In the genomic region with DNA sequence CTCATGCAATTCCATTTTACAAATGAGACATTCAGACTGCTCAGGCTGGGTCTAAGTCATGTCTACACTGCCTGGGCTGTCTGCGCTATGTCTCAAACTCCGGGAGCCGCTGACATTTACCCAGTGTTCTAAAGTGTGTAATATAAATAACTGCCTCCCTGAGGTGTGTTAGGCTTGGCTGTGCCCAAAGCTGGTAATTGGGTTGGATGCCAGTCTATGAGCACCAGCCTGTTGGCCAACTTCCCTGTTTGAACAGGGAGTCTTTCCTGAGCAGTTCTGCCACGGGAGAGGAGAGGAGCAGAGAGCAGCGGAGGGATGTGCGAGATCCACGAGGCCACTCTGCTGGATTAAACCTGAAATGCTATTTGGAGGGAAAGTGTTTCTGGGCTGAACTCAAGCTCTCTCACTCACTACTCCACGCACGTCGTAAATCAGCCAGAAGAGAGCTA, we compare ENCODE assay signal across 8 mouse cellular contexts.
DNase-seq lines count a peak whose midpoint lies in the region; ATAC-seq lines count a peak whose summit lies in the region.

No protein-coding gene starts in this region.

- WGBS in limb, embryonic 10.5 days: 83% methylated on average over 10 of the region's 10 CpGs
- WGBS in liver, embryonic 11.5 days: 76% methylated on average over 10 of the region's 10 CpGs

- DNase-seq in left cerebral cortex, adult 18-20 months (ENCODE audit: low spot score in 2 of 2): peak; percentile 16 to 19
- no peak for DNase-seq in left cerebral cortex, adult 11 months (ENCODE audit: low spot score)
- DNase-seq in forelimb bud, embryonic 11.5 days (ENCODE audit: low read depth, low spot score): peak; percentile 42
- DNase-seq in limb, embryonic 10.5 days (ENCODE audit: low spot score): peak; percentile 35
- peak; percentile 7 to 10 for DNase-seq in right cerebral cortex, postnatal 36 days (ENCODE audit: low spot score in 2 of 2)
- no peak for DNase-seq in liver, embryonic 11.5 days (ENCODE audit: low spot score)
- DNase-seq in gastrocnemius, adult 8-10 months (ENCODE audit: low spot score in 2 of 2): no peak

- peaks cover 28% of the 10 kb centered on the region for H3K4me1 ChIP-seq in limb, embryonic 10.5 days
- H3K4me1 ChIP-seq in liver, embryonic 11.5 days (replicated peaks; ENCODE audit: control insufficient read depth, insufficient read depth, low read length): no peaks in the 10 kb centered on the region; the same call in 1 of the 2 replicates

- H3K27ac ChIP-seq in limb, embryonic 10.5 days: peak overlapping the region; percentile 53; the same call in 1 of the 2 replicates
- H3K27ac ChIP-seq in liver, embryonic 11.5 days (ENCODE audit: low read depth, low read length): no peak overlapping the region

- H3K9me3 ChIP-seq in limb, embryonic 10.5 days (replicated peaks): no peaks in the 10 kb centered on the region
- H3K9me3 ChIP-seq in liver, embryonic 11.5 days (ENCODE audit: control insufficient read depth, low read length): no peaks in the 10 kb centered on the region

- no peak overlapping the region for H3K4me2 ChIP-seq in liver, embryonic 11.5 days

- H3K4me3 ChIP-seq in limb, embryonic 10.5 days: no peak overlapping the region
- H3K4me3 ChIP-seq in liver, embryonic 11.5 days (ENCODE audit: low read depth, low read length): no peak overlapping the region

- no peaks in the 10 kb centered on the region for H3K36me3 ChIP-seq in limb, embryonic 10.5 days
- H3K36me3 ChIP-seq in liver, embryonic 11.5 days (ENCODE audit: control insufficient read depth, insufficient read depth, low read length): no peaks in the 10 kb centered on the region

- no peak overlapping the region for H3K9ac ChIP-seq in liver, embryonic 11.5 days (ENCODE audit: low read depth, low read length)

- H3K27me3 ChIP-seq in limb, embryonic 10.5 days (ENCODE audit: low read depth, poor library complexity, severe bottlenecking): no peaks in the 10 kb centered on the region
- H3K27me3 ChIP-seq in liver, embryonic 11.5 days (replicated peaks; ENCODE audit: control insufficient read depth, insufficient read depth, low read length): no peaks in the 10 kb centered on the region

- no peak for ATAC-seq in liver, embryonic 11.5 days (replicated peaks; ENCODE audit: low FRiP score)
- ATAC-seq in CD4-positive, CD25-positive, alpha-beta regulatory T cell, adult 4 months: no peak

Comparison
In these comparisons a context has a peak if more than half of its experiments do, and no peak if none do; other contexts are left out.
1. DNase-seq: peak in left cerebral cortex, adult 18-20 months (2 of 2), forelimb bud, embryonic 11.5 days (single experiment), limb, embryonic 10.5 days (single experiment) and right cerebral cortex, postnatal 36 days (2 of 2); none in left cerebral cortex, adult 11 months (single experiment), liver, embryonic 11.5 days (single experiment) and gastrocnemius, adult 8-10 months (0 of 2).